In genomic region chr2:61811507-61812421, GRCm38 (mm10) we compare ENCODE assay signal across 9 mouse cellular contexts. TPM values are rescaled to one million over a fixed set of nuclear protein-coding genes. Genes with fewer than 3 reads are reported as not detected.
DNase-seq lines count a peak whose midpoint lies in the region; ATAC-seq and TF ChIP-seq lines count a peak whose summit lies in the region.
"Had no signal": no experiment of that assay in that cellular context is flagged by ENCODE, and none has a peak within 500 bp of the region (broad histone marks: within the 10 kb centered on the region; RNA-seq: fewer than 3 reads in every experiment).

No protein-coding gene starts in this region.

- peak; percentile 42 for DNase-seq in kidney, adult 2 months
- DNase-seq in kidney, adult 11 months: no peak
- DNase-seq in R1 (ENCODE audit: low read depth, low spot score) (peak; percentile 50), adipocyte (ENCODE audit: low spot score) (no peak)
- DNase-seq in embryonic facial prominence, embryonic 11.5 days (ENCODE audit: low spot score): peak; percentile 64
- DNase-seq in heart, postnatal 4 days: peak; percentile 55

- H3K36me3 ChIP-seq in kidney, adult 2 months (ENCODE audit: control insufficient read depth, insufficient read depth, low read length): no peaks in the 10 kb centered on the region
- no peaks in the 10 kb centered on the region for H3K36me3 ChIP-seq in embryonic facial prominence, embryonic 11.5 days (replicated peaks; ENCODE audit: control insufficient read depth, insufficient read depth, low read depth, low read length)
- no peaks in the 10 kb centered on the region for H3K36me3 ChIP-seq in limb, embryonic 15.5 days
- H3K36me3 ChIP-seq in neural tube, embryonic 12.5 days: no peaks in the 10 kb centered on the region

- peak overlapping the region; percentile 90 for H3K4me2 ChIP-seq in embryonic facial prominence, embryonic 11.5 days (ENCODE audit: low read depth, low read length)
- peak overlapping the region; percentile 95 for H3K4me2 ChIP-seq in limb, embryonic 15.5 days
- peak overlapping the region; percentile 93 for H3K4me2 ChIP-seq in neural tube, embryonic 12.5 days (replicated peaks)

- H3K9me3 ChIP-seq in embryonic facial prominence, embryonic 11.5 days (replicated peaks; ENCODE audit: control insufficient read depth, low read length): no peaks in the 10 kb centered on the region
- H3K9me3 ChIP-seq in limb, embryonic 15.5 days: no peaks in the 10 kb centered on the region
- H3K9me3 ChIP-seq in neural tube, embryonic 12.5 days: no peaks in the 10 kb centered on the region

- no peak for TF ChIP-seq POLR2A in kidney, adult 2 months (IDR thresholded peaks at IDR 0.05; ENCODE audit: low read depth, low read length)

- H3K27me3 ChIP-seq in kidney, adult 2 months (replicated peaks; ENCODE audit: control insufficient read depth, insufficient read depth, low read length): peaks cover 24% of the 10 kb centered on the region
- H3K27me3 ChIP-seq in embryonic facial prominence, embryonic 11.5 days (ENCODE audit: control insufficient read depth, insufficient read depth, low read length): peaks cover 32% of the 10 kb centered on the region
- peaks cover 77% of the 10 kb centered on the region for H3K27me3 ChIP-seq in limb, embryonic 15.5 days
- peaks cover 88% of the 10 kb centered on the region for H3K27me3 ChIP-seq in neural tube, embryonic 12.5 days (replicated peaks)

- H3K9ac ChIP-seq in embryonic facial prominence, embryonic 11.5 days (replicated peaks; ENCODE audit: low read length): peak overlapping the region; percentile 62
- peak overlapping the region; percentile 55 for H3K9ac ChIP-seq in limb, embryonic 15.5 days
- peak overlapping the region; percentile 62 for H3K9ac ChIP-seq in neural tube, embryonic 12.5 days

- H3K27ac ChIP-seq in kidney, adult 2 months (ENCODE audit: insufficient read depth, low read depth, low read length): no peak overlapping the region
- H3K27ac ChIP-seq in embryonic facial prominence, embryonic 11.5 days (replicated peaks; ENCODE audit: low read depth, low read length): no peak overlapping the region
- H3K27ac ChIP-seq in limb, embryonic 15.5 days: no peak overlapping the region
- H3K27ac ChIP-seq in neural tube, embryonic 12.5 days: no peak overlapping the region

- no peak for TF ChIP-seq CTCF in kidney, adult 2 months (conservative IDR thresholded peaks at IDR 0.05; ENCODE audit: insufficient read depth, insufficient read length, low read depth, low read length)

- H3K4me3 ChIP-seq in kidney, adult 2 months (ENCODE audit: insufficient read depth, low read depth, low read length): peak overlapping the region; percentile 34
- peak overlapping the region; percentile 49 for H3K4me3 ChIP-seq in embryonic facial prominence, embryonic 11.5 days (ENCODE audit: low read depth, low read length)
- peak overlapping the region; percentile 54 for H3K4me3 ChIP-seq in limb, embryonic 15.5 days
- peak overlapping the region; percentile 44 for H3K4me3 ChIP-seq in neural tube, embryonic 12.5 days

- WGBS in kidney, adult 2 months: 2% methylated on average over 119 of the region's 121 CpGs
- WGBS in embryonic facial prominence, embryonic 11.5 days: under 1% methylated on average over 114 of the region's 121 CpGs
- under 1% methylated on average over 115 of the region's 121 CpGs for WGBS in limb, embryonic 15.5 days
- under 1% methylated on average over 121 of the region's 121 CpGs for WGBS in neural tube, embryonic 12.5 days

- ATAC-seq in embryonic facial prominence, embryonic 11.5 days (replicated peaks; ENCODE audit: insufficient number of reproducible peaks, low FRiP score, low TSS enrichment, low read depth): peak; percentile 74
- peak; percentile 45; the same call in 1 of the 2 replicates for ATAC-seq in limb, embryonic 15.5 days (ENCODE audit: insufficient number of reproducible peaks, low FRiP score, low TSS enrichment, low read depth)
- ATAC-seq in neural tube, embryonic 12.5 days (ENCODE audit: low FRiP score, low read depth): peak; percentile 51
- ATAC-seq: Patski had no signal

- H3K4me1 ChIP-seq in kidney, adult 2 months (ENCODE audit: control insufficient read depth, insufficient read depth, low read length): peaks cover 6% of the 10 kb centered on the region
- peaks cover 2% of the 10 kb centered on the region; the same call in 1 of the 2 replicates for H3K4me1 ChIP-seq in embryonic facial prominence, embryonic 11.5 days (ENCODE audit: control insufficient read depth, insufficient read depth, low read length)
- H3K4me1 ChIP-seq in limb, embryonic 15.5 days: peaks cover 32% of the 10 kb centered on the region
- H3K4me1 ChIP-seq in neural tube, embryonic 12.5 days: peaks cover 27% of the 10 kb centered on the region

RNA-seq across cellular contexts. Expression of gene Tbr1, which starts 9.0 kb away (rescaled TPM):
- polyA plus RNA-seq in kidney, adult 2 months (2012; rRNA removed): 0.03 TPM in 1 of 2 replicates, not detected in the other
- 0.57 and 0.65 TPM in 2 replicates for polyA plus RNA-seq in embryonic facial prominence, embryonic 11.5 days (2014; fragmentation: Nextera tagmentation; extraction: Ambion mirVana)
- total RNA-seq in heart, postnatal 4 days (2021): not detected
- polyA plus RNA-seq in limb, embryonic 15.5 days (2015; fragmentation: Nextera tagmentation; extraction: Ambion mirVana): 0.16 and 0.26 TPM in 2 replicates
- 0.11 and 0.15 TPM in 2 replicates for polyA plus RNA-seq in neural tube, embryonic 12.5 days (2016; fragmentation: Nextera tagmentation; extraction: Ambion mirVana)

Comparison
In these comparisons a context has a peak if more than half of its experiments do, and no peak if none do; other contexts are left out.
1. DNase-seq: peak in kidney, adult 2 months (single experiment), R1 (single experiment), embryonic facial prominence, embryonic 11.5 days (single experiment) and heart, postnatal 4 days (single experiment); none in kidney, adult 11 months (single experiment) and adipocyte (single experiment).
2. Peak in every context shown above with its lines, with median percentiles within 50 percentile points of each other: H3K4me3 ChIP-seq, ATAC-seq, H3K4me2 ChIP-seq and H3K9ac ChIP-seq.